Mouse (Mus musculus): ENCODE measurements around the gene Nle1.

DNA sequence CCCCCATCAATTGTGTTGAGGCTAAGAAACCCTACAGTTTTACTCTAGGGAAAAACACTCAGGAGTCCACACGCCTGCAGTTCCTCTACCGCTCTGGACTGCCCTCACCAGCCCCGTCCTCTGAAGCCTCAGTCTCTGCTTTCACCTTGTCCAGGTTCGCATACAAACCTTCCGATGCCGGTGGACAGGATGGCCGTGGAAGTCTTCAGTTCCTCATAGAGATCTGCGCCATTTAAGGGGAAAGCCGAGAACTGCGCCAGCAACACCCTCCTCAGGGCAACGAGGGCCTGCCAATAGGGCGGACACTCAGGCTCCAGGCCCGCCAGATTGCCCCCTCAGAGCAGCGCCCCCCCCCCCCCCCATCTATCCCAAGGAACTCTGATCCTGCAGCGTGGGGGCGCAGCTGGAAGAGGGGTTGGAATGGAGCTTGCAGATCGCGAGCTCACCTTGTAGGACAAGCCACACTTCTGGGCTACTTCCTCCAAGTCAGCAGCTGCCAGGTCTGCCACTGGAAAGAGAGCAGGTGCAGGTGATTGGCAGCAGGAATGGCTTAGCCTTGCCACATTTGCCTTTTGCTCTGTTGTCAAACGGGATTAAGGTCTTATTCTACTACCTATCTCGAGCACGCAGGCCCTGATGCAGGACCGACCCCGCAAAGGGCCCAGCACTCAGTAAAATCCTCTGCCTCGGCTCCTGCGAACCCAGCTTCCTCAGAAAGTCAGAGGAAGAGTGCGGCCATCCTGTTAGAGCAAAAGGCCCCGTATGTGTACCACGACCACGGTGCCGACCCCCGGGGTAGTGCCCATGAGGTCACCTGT is 18.5 kb downstream of the Nle1 start:
- TF ChIP-seq CTCF (IDR thresholded peaks at IDR 0.05; ENCODE audit: insufficient read depth, low read depth, low read length) (no peak), POLR2A (IDR thresholded peaks at IDR 0.05; ENCODE audit: insufficient read depth, low read depth, low read length) (no peak)

Data from olfactory bulb, adult 2 months (tissue).